Mouse (Mus musculus) embryonic facial prominence, embryonic 15.5 days (tissue): ENCODE data around the gene Maml3. TPM values are rescaled to one million over a fixed set of nuclear protein-coding genes. Genes with fewer than 3 reads are reported as not detected.

Experiments
- ATAC-seq: fragments of 200-750 bp; cut with Nextera tagmentation; 2 replicates; pipeline ENCODE4 v1.8.0; 2017; ENCODE audit warnings: low read depth, moderate TSS enrichment; ENCODE audit not compliant: insufficient number of reproducible peaks, low FRiP score, low TSS enrichment
- H3K27ac ChIP-seq: fragments of 300-500 bp; sonication (generic); replicated peaks from 2 replicates; pipeline ENCODE4 v1.5.1; 2015; ENCODE audit warnings: mild to moderate bottlenecking, inconsistent platforms
- H3K27me3 ChIP-seq: fragments of 300-500 bp; sonication (generic); 2 replicates; pipeline ENCODE4 v1.6.1; 2015; ENCODE audit warnings: inconsistent platforms
- H3K36me3 ChIP-seq: fragments of 300-500 bp; sonication (generic); 2 replicates; pipeline ENCODE4 v1.6.1; 2015; ENCODE audit warnings: mild to moderate bottlenecking, inconsistent platforms
- H3K4me1 ChIP-seq: fragments of 300-500 bp; sonication (generic); 2 replicates; pipeline ENCODE4 v1.6.1; 2015; ENCODE audit warnings: inconsistent platforms
- H3K4me2 ChIP-seq: fragments of 300-500 bp; sonication (generic); replicated peaks from 2 replicates; pipeline ENCODE4 v1.6.1; 2015; ENCODE audit warnings: mild to moderate bottlenecking, inconsistent platforms
- H3K4me3 ChIP-seq: fragments of 300-500 bp; sonication (generic); replicated peaks from 2 replicates; pipeline ENCODE4 v1.5.1; 2015; ENCODE audit warnings: mild to moderate bottlenecking, inconsistent platforms
- H3K9ac ChIP-seq: fragments of 300-500 bp; sonication (generic); 2 replicates; pipeline ENCODE4 v1.6.1; 2015; ENCODE audit warnings: inconsistent platforms
- H3K9me3 ChIP-seq: fragments of 300-500 bp; sonication (generic); replicated peaks from 2 replicates; pipeline ENCODE4 v1.6.1; 2016; ENCODE audit warnings: inconsistent platforms
- WGBS: fragments of 180-500 bp; shearing (Covaris S2); methylation state at CpG from one replicate; pipeline ENCODE4 v1.1.7; 2015; 5-methylcytosine and 5-hydroxymethylcytosine counted together
- polyA plus RNA-seq: library from polyadenylated mRNA; unstranded; fragments of >200 nt; fragmentation: Nextera tagmentation; extraction: Ambion mirVana; gene quantifications from 2 replicates; pipeline ENCODE4 v1.2.1, GENCODE M21; 2015

The Maml3 gene
- polyA plus RNA-seq, 1 experiment from 2014 or later: 6.5 TPM

DNA sequence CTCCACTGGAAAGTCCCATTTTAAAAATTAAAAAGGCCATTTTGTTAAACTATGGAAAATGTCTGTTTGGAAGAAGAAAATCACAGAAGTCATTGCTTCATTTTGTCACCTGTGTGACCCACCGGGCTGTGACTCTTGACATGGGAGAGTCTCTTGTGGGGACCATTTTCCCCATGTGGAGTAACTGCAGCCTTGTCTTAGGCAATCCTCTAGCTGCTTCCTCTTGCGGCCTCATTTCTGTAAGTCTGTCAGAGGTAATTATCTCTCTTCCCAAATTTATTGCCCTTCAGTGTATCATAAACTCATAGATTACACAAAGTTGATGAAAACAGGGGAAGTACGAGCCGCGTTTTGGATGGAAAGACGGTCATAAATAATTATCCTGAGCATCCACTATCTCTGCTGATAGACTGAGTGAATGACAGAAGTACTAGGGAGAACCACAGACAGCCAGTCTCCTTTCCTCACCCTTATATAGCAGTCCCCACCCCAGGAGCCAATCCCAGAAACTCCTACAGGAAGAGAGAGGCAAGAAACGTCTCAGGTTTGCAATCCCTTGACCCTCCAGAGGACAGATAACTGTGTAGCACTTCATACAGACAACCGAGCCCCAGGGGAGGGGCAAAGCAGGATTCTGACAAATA, 14.5 kb downstream of the Maml3 start:
- Histone ChIP-seq H3K36me3 (no peaks in the 10 kb centered on the region), H3K4me3 (no peak overlapping the region), H3K4me1 (peaks cover 31% of the 10 kb centered on the region), H3K27ac (no peak overlapping the region), H3K9ac (no peak overlapping the region), H3K9me3 (no peaks in the 10 kb centered on the region), H3K27me3 (no peaks in the 10 kb centered on the region), H3K4me2 (no peak overlapping the region)
- no peak for ATAC-seq
- WGBS: 71% methylated on average over 8 of the region's 8 CpGs

DNA sequence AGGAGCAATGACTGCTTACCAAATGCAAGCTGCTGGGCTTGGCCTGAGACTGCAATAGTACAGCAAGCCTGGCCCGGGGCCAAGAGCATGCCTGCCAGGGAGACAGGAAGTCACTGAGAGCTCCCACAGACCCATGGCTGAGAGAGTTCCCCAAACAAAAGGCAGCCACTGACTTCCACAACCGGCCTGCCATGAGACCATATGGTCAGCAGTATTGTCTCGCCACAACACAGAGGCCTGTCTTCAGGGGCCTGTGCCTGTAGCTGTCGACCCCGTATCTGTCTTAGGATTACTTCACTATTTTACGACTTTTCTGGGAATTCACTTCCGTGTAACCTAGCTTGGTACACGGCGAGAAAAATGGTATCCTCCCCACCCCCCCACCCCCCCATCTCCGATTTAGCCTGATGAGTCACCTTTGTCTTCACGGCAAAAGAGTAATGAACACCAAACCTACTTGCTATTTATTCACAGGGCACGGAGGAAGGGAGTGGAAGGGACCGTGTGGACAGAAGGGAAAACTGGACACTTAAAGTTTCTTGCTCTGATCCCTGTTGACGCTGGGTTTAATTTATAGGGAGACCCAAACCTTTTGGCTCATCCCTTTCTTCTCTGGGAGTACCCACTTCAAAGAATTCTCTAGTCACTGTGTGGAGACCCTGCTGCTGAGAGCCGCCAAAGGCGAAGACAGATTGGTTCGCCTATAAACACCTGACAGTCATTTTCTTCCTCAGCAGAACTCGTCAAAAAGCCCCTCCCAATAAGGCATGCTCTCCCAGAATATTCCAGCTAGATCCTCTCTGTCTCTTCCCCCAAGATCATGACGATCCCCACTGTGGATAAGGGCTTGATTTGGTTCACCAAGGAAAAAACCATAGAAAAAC, 16.2 kb downstream of the Maml3 start:
- peak; percentile 79; the same call in 1 of the 2 replicates for ATAC-seq
- H3K4me1 ChIP-seq: peaks cover 31% of the 10 kb centered on the region
- H3K4me2 ChIP-seq: peak overlapping the region; percentile 18
- no peaks in the 10 kb centered on the region for H3K9me3 ChIP-seq
- no peak overlapping the region for H3K4me3 ChIP-seq
- no peaks in the 10 kb centered on the region for H3K27me3 ChIP-seq
- no peak overlapping the region for H3K9ac ChIP-seq
- peak overlapping the region; percentile 71 for H3K27ac ChIP-seq
- WGBS: 17% methylated on average over 19 of the region's 19 CpGs
- H3K36me3 ChIP-seq: no peaks in the 10 kb centered on the region

DNA sequence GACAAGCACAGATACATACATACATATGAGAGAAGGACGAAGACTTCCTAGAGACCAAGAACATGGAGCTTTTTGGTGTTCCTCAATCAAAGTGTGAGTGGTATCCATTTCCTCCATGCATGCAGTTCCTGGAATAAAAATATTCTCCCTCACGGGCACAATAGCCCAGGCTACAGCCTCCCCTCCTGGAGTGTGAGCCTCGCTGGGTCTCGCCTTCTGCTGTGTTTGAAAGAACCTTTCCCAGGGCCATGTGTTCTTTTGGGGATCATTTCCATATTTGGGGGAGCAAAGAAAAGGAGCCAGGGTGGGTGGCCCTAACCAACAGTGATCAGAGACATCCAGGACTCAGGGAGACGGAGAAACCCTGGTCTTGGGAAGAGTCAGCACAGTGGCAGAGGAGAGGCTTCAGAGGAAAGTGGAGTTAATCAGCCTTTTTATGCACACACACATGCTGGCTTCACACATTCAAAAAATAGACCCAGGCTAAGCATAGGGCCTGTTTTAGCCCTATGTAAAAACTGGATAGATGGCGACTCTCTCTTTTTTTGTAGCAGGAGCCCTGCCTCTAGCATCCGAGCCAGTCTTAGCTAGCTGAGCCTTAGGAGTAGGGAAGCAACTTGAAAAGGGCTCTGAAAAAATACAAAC, 17.1 kb downstream of the Maml3 start:
- WGBS: 69% methylated on average over 7 of the region's 7 CpGs

DNA sequence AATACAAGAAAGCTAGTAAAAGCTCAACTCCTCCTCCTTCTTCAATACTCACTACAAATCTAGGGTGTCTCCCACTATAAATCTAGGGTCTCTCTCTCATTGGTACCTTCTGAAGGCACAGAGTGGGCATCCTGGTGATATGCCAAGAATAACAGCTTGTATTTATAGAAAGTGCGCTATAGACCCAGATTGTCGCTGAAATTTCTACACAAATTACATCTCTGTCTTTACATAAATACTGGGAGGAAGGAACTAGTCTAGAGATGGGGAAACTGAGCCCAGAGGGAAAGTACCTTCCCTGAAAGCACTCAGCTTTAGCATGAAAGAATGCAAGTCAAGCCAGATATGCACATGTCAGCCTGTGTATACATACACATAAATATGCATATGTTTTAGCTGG, 26.1 kb downstream of the Maml3 start:
- Histone ChIP-seq H3K4me2 (no peak overlapping the region), H3K9me3 (no peaks in the 10 kb centered on the region), H3K36me3 (no peaks in the 10 kb centered on the region), H3K4me3 (no peak overlapping the region), H3K27me3 (no peaks in the 10 kb centered on the region), H3K9ac (no peak overlapping the region), H3K27ac (no peak overlapping the region), H3K4me1 (0 out of 2 replicates have a peak, but pooled peaks cover 3% of the 10 kb centered on the region)
- 85% methylated on average over 2 of the region's 2 CpGs for WGBS
- no peak for ATAC-seq

More for the DNA sequence above, 17.1 kb downstream of the Maml3 start:
- Histone ChIP-seq H3K4me3 (no peak overlapping the region), H3K9me3 (no peaks in the 10 kb centered on the region), H3K9ac (no peak overlapping the region), H3K27me3 (no peaks in the 10 kb centered on the region), H3K36me3 (no peaks in the 10 kb centered on the region), H3K27ac (peak overlapping the region; percentile 71), H3K4me1 (peaks cover 31% of the 10 kb centered on the region), H3K4me2 (no peak overlapping the region)
- ATAC-seq: no peak

DNA sequence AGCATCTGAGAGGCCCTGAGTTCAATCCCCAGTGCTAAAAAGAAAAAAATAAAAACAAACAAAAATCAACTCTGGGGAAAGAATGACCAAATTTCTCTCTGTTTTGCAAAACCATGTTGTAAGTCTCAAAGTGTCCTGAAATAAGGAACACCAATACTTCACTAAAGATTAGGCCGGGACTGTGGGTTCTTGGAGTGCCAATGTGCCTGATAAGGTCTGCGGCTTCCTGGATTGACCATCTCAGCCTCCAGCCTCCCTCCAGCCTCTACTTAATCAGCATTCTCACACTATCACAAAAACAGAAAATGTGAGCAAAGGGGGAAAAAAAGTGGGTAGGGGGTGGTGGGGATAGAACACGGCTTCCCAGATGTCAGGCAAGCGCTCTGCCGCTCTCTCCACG, 30.9 kb downstream of the Maml3 start:
- H3K4me3 ChIP-seq: no peak overlapping the region
- no peak overlapping the region for H3K4me2 ChIP-seq
- no peaks in the 10 kb centered on the region for H3K27me3 ChIP-seq
- no peak for ATAC-seq
- 80% methylated on average over 6 of the region's 6 CpGs for WGBS
- no peak overlapping the region for H3K27ac ChIP-seq
- H3K4me1 ChIP-seq: peaks cover 23% of the 10 kb centered on the region
- no peak overlapping the region for H3K9ac ChIP-seq
- no peaks in the 10 kb centered on the region for H3K36me3 ChIP-seq
- no peaks in the 10 kb centered on the region for H3K9me3 ChIP-seq

DNA sequence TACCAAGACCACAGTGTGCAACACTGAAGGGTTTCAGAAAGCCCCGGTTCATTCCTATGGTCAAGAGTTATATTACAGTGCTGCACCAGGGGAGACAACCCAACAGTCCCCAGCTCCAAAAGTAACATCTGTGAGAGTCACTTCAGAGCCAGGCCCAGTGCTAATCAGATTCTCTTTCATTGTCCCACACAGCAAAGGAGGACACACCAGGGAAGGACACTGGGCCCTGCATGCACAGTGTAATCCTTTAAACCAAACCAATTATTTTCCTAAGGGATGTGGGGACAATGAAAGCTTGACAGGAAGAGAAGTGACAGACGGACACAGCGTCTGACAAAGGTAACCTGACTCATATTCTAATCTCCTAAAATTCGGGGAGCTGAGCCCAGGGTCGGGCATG, 32.9 kb downstream of the Maml3 start:
- no peaks in the 10 kb centered on the region for H3K27me3 ChIP-seq
- no peak overlapping the region for H3K9ac ChIP-seq
- H3K9me3 ChIP-seq: no peaks in the 10 kb centered on the region
- WGBS: 46% methylated on average over 5 of the region's 5 CpGs
- no peak for ATAC-seq
- no peaks in the 10 kb centered on the region for H3K36me3 ChIP-seq
- H3K27ac ChIP-seq: no peak overlapping the region
- no peak overlapping the region for H3K4me3 ChIP-seq
- no peak overlapping the region for H3K4me2 ChIP-seq
- peaks cover 23% of the 10 kb centered on the region for H3K4me1 ChIP-seq

DNA sequence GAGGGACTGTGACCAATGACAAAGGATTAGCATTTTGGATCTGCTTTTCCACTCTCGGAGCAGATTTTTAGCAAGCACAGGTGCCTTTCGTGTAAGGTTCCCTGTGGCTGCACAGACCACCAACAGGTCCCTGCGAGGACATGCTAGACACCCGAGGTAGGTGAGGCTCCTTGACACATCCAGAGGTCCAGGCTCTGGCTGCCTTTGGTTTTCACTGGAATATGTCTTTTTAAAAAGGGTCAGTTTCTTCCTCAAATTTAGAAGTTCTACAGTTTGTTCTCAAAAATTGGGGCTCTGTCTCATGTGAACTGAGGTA, 34.8 kb downstream of the Maml3 start:
- ATAC-seq: no peak
- Histone ChIP-seq H3K4me2 (peak overlapping the region; percentile 61), H3K36me3 (no peaks in the 10 kb centered on the region), H3K27ac (peak overlapping the region; percentile 45; the same call in 1 of the 2 replicates), H3K4me1 (peaks cover 22% of the 10 kb centered on the region), H3K27me3 (no peaks in the 10 kb centered on the region), H3K9me3 (no peaks in the 10 kb centered on the region), H3K9ac (peak overlapping the region; percentile 31; the same call in 1 of the 2 replicates), H3K4me3 (peak overlapping the region; percentile 36)
- WGBS: 19% methylated on average over 4 of the region's 4 CpGs

DNA sequence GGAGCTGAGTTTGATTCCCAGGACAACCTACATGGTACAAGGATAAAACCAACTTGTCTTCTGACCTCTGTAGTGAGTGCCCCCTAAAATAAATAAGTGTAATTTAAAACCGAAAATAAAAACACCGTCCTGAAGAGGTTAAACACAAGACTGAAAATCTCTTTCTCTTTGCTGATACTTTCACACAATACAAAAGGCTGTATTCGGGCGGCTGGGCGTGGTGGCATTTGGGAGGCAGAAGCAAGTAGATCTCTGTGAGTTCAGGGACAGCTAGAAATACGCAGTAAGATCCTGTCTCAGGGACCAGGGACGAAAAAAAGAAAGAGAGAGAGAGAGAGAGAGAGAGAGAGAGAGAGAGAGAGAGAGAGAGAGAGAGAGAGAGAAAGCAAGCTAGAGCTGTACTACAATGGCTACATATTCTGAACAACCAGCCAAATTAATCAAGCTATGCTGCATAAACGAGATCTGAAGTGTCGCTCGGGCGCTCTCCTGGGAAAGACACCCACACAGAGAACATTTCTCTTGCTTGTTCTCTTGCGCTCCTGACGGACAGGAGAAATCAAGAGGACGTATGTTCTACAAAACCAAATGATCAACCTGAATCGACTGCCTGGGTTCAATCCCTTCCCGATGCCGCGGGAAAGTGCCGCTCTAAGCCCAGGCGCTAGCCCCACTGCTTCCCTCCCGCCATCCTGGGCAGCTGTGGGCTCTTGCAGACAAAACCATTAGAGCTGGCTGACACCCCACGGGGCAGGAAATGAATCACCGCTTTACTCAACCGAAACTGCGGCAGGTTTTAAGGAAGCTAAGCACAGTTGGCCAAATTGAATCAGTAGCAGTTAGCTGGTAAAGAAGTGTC, 35.3 kb downstream of the Maml3 start:
- Histone ChIP-seq H3K4me3 (peak overlapping the region; percentile 36), H3K4me2 (peak overlapping the region; percentile 61), H3K4me1 (peaks cover 20% of the 10 kb centered on the region), H3K9me3 (no peaks in the 10 kb centered on the region), H3K36me3 (no peaks in the 10 kb centered on the region), H3K27ac (peak overlapping the region; percentile 45; the same call in 1 of the 2 replicates), H3K27me3 (no peaks in the 10 kb centered on the region), H3K9ac (peak overlapping the region; percentile 31; the same call in 1 of the 2 replicates)
- 16% methylated on average over 25 of the region's 25 CpGs for WGBS
- ATAC-seq: peak; percentile 51; the same call in 1 of the 2 replicates

DNA sequence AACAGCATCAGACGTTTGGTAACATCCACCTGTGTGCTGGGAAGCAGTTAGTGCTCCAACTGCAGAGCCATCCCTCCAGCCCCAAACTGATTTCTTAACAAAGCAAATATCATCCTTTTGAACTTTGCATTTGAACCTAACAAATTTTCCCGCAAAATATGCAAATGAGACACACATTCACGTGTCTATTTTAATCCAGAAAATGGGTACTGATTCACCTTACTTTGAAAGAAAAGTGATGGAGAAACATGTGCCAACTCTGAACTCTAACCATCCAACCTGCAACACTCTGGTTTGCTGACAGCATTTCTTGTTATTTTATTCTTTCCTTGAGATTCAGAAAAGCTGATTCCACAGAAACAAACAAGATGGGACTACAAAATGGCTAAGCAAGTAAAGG, 36.0 kb downstream of the Maml3 start:
- ATAC-seq: no peak
- Histone ChIP-seq H3K27ac (no peak overlapping the region), H3K4me1 (peaks cover 20% of the 10 kb centered on the region), H3K4me3 (0 out of 2 replicates have a peak overlapping the region, but pooled peaks have one; percentile 36), H3K9me3 (no peaks in the 10 kb centered on the region), H3K36me3 (no peaks in the 10 kb centered on the region), H3K9ac (no peak overlapping the region), H3K4me2 (peak overlapping the region; percentile 61; the same call in 1 of the 2 replicates), H3K27me3 (no peaks in the 10 kb centered on the region)
- 71% methylated on average over 3 of the region's 3 CpGs for WGBS

DNA sequence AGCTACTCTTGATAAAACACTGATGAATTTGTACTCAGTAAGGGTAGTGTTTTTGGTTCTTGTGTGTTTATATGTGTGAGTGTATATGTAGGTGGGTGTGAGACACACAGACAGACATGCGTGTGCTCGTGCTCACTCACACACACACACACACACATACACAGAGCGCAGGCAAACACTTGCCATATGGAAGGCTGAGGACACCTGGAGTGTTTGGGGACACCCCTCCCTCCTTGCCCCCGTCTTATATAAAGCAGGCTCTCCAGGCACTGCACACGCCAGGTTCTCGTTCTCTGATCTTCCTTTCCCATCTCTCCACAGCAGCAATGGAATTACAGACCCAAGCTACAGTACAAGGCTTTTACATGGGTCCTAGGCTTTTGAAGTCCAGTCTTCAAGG, 37.7 kb downstream of the Maml3 start:
- H3K27me3 ChIP-seq: no peaks in the 10 kb centered on the region
- no peak overlapping the region for H3K4me2 ChIP-seq
- 79% methylated on average over 6 of the region's 6 CpGs for WGBS
- H3K4me1 ChIP-seq: peaks cover 20% of the 10 kb centered on the region
- no peak for ATAC-seq
- no peak overlapping the region for H3K4me3 ChIP-seq
- no peak overlapping the region for H3K9ac ChIP-seq
- no peaks in the 10 kb centered on the region for H3K9me3 ChIP-seq
- no peaks in the 10 kb centered on the region for H3K36me3 ChIP-seq
- no peak overlapping the region for H3K27ac ChIP-seq
